Mouse (Mus musculus): ENCODE results near the gene Timm17b. TPM values are rescaled to one million over a fixed set of nuclear protein-coding genes. Genes with fewer than 3 reads are reported as not detected.

The Timm17b gene
- polyA plus RNA-seq (2015; fragmentation: Nextera tagmentation; extraction: Ambion mirVana): 130 and 143 TPM in 2 replicates

DNA sequence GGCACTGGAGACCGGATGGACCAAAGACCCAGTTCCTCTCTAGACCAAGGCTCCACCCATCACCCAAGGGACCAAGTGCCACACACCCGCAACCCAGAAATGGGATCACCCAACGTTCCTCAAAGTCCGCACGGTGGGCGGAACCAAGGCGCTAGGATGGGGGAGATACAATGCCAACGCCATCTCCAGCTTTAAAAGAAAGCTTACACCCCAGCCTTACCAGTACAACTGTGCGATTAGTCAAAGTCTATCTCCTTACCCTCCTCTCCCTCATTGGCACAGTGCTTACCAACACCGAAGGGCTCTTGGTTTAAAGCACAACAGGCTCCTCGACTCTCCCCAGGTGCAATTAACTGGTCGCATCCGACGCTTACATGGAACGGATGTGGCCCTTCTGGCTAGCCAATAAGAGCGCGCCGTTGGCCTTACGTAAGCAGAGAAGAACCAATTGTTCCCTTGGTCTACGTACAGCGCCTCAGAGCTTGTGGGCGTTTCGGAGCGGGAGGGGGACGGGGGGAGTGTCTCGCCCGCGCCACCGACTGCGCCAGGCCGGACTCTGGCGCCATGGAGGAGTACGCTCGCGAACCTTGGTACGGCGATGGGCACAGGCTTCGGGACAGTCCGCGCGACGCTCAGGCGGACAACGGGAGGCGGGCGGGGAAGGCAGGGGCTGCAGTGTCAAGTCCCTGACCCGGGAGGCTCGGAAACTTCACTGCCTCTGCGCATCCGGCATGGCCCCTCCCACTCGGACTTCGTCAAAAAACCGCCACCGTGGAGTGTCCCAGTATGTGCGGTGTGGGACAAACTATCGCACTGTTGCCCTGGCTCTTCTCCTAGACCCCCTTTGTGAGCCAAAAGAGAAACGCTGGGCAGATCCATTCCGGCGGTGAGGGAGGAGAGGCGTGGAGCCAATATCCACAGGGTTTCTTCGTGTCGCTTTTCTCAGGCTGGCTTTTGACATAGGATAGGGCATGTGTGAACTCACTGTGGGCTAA lies at the start of gene Timm17b, which contains the start of gene Pqbp1:
Gene Timm17b (plus strand): TSS at position 478 of the 995 bp plus-strand sequence.
Gene Pqbp1 (minus strand): TSS at position 390 of the 995 bp plus-strand sequence.
- Histone ChIP-seq H3K27ac (replicated peaks) (peak within 1 kb of the TSS; percentile 82), H3K4me2 (peak within 1 kb of the TSS; percentile 71), H3K4me1 (peaks cover 10% of the 10 kb centered on the region), H3K4me3 (peak within 1 kb of the TSS; percentile 67), H3K36me3 (peaks cover 27% of the 10 kb centered on the region), H3K9me3 (no peaks in the 10 kb centered on the region), H3K27me3 (replicated peaks) (no peaks in the 10 kb centered on the region), H3K9ac (peak within 1 kb of the TSS; percentile 82)
- WGBS: 7% methylated on average over 62 of the region's 62 CpGs
- peak; percentile 98 for ATAC-seq (ENCODE audit: extremely low read depth, insufficient number of reproducible peaks, low FRiP score, low TSS enrichment)

DNA sequence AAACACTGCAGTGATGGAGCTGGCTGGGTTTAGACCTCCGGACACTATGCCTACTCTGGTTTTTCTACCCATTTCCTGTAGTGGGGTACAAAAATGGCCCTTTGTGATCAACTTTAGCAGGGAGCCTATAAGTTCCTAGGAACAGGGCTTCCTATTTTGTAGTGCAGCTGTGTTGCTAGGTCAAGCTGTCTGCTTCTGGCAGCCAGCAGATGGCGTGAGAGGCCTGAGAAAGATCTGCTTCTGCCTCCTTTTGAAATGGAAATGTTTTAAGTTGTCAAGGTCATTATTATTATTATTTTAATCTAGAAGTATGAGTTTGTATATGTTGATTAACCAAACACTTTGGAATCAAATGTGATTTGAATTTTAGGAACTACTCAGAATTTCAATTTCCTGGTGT lies 44.6 kb upstream of the Timm17b start:
- H3K4me1 ChIP-seq: no peaks in the 10 kb centered on the region
- WGBS: 37% methylated on average over 2 of the region's 2 CpGs
- H3K4me2 ChIP-seq: no peak overlapping the region
- H3K27ac ChIP-seq (replicated peaks): no peak overlapping the region
- ATAC-seq (ENCODE audit: extremely low read depth, insufficient number of reproducible peaks, low FRiP score, low TSS enrichment): no peak
- no peaks in the 10 kb centered on the region for H3K27me3 ChIP-seq (replicated peaks)
- no peak overlapping the region for H3K4me3 ChIP-seq
- H3K9me3 ChIP-seq: no peaks in the 10 kb centered on the region
- H3K9ac ChIP-seq: no peak overlapping the region
- peaks cover 28% of the 10 kb centered on the region for H3K36me3 ChIP-seq

DNA sequence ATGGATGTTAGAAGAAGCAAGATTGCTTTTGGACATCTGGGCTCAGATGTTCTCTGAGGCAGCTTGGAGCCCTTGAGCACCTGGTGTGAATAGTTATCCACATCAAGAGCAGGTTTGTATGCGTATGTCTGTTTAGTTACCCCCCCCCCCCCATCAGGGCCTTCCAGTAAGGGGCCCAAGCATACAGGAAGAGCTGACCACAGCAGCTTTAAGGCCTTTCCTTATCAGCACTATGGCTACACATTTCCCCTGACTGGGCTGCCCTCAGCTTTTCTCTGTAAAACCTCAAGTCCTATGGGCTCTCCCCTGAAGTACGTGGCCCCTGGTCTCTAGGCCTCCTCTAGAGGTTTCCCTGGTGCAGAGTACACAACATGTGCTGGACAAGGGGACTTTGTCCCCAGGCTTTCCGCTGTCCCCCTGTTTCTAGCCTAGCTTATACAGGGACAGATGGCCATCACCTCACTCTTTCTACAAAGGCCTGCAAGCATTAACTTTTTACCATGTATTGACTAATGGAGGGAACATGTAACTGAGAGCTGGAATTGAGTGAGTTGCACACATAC lies 39.9 kb upstream of the Timm17b start:
- no peak for ATAC-seq (ENCODE audit: extremely low read depth, insufficient number of reproducible peaks, low FRiP score, low TSS enrichment)
- Histone ChIP-seq H3K9me3 (no peaks in the 10 kb centered on the region), H3K36me3 (peaks cover 13% of the 10 kb centered on the region), H3K4me2 (no peak overlapping the region), H3K9ac (no peak overlapping the region), H3K4me3 (no peak overlapping the region), H3K4me1 (no peaks in the 10 kb centered on the region), H3K27ac (replicated peaks) (no peak overlapping the region), H3K27me3 (replicated peaks) (no peaks in the 10 kb centered on the region)
- 71% methylated on average over 3 of the region's 3 CpGs for WGBS

DNA sequence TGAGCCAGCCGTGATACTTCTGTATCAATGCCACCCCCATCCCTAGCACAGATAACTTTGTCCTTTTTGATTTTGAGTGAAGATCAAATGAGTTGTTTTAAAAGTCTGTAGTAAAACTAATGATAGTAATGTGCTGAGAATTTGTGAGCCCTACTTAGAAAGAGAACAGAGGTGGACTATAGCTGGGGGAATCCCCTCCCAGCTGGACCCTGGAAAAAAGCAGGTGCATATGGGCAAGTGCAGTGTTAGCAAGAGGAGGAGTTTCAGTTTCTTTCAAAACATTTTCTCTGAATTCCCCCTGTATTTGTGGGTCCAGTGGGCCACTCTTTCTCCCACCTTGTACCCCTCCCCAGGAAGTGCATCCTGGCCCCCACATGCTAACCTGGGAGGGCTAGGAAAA lies 36.0 kb upstream of the Timm17b start:
- no peak overlapping the region for H3K27ac ChIP-seq (replicated peaks)
- no peak overlapping the region for H3K4me2 ChIP-seq
- H3K9ac ChIP-seq: no peak overlapping the region
- 81% methylated on average over 1 of the region's 1 CpGs for WGBS
- peaks cover 11% of the 10 kb centered on the region for H3K36me3 ChIP-seq
- no peak overlapping the region for H3K4me3 ChIP-seq
- no peaks in the 10 kb centered on the region for H3K27me3 ChIP-seq (replicated peaks)
- no peak for ATAC-seq (ENCODE audit: extremely low read depth, insufficient number of reproducible peaks, low FRiP score, low TSS enrichment)
- no peaks in the 10 kb centered on the region for H3K9me3 ChIP-seq
- 0 out of 2 replicates have a peak, but pooled peaks cover 9% of the 10 kb centered on the region for H3K4me1 ChIP-seq

DNA sequence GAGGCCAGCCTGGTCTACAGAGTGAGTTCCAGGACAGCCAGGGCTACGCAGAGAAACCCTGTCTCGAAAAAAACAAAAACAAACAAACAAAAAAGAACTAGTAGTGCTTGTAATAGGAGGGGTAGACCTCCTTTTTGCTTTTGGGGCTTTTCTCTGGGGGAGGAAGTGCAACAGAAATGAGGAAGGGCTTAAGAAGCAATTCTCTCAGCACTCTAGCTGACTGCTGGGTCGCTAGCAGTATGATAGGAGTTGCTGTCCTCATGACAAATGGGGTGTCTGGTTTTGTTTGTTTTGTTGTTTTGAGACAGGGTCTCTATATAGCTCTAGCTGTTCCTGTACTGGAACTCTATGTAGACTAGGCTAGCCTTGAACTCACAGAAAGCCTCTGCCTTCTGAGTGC lies 34.6 kb upstream of the Timm17b start:
- no peak overlapping the region for H3K27ac ChIP-seq (replicated peaks)
- 78% methylated on average over 3 of the region's 3 CpGs for WGBS
- no peaks in the 10 kb centered on the region for H3K27me3 ChIP-seq (replicated peaks)
- 0 out of 2 replicates have a peak, but pooled peaks cover 9% of the 10 kb centered on the region for H3K4me1 ChIP-seq
- ATAC-seq (ENCODE audit: extremely low read depth, insufficient number of reproducible peaks, low FRiP score, low TSS enrichment): no peak
- no peak overlapping the region for H3K4me2 ChIP-seq
- no peak overlapping the region for H3K9ac ChIP-seq
- no peaks in the 10 kb centered on the region for H3K9me3 ChIP-seq
- H3K36me3 ChIP-seq: peaks cover 11% of the 10 kb centered on the region
- no peak overlapping the region for H3K4me3 ChIP-seq

DNA sequence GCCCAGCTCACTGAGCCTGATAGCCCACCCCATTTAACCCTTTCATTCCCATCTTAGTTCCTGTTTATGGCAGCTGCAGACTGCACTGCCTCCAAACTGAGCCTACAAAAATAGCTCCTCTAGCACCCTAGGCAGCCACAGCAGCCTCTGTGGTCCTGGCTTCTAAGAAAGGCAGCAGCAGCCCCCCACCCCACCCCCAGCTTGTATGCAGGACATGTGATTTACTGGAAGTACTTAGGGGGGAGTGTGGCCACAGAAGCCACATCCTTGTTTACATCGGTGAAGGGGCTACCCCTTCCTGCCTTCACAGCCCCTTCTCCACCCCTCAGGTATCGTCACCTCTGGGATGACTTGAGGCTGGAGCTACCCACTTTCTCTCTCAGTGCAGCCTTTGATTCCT lies 33.8 kb upstream of the Timm17b start:
- Histone ChIP-seq H3K4me2 (no peak overlapping the region), H3K4me1 (0 out of 2 replicates have a peak, but pooled peaks cover 9% of the 10 kb centered on the region), H3K27me3 (replicated peaks) (no peaks in the 10 kb centered on the region), H3K27ac (replicated peaks) (no peak overlapping the region), H3K4me3 (no peak overlapping the region), H3K9me3 (no peaks in the 10 kb centered on the region), H3K36me3 (peaks cover 11% of the 10 kb centered on the region), H3K9ac (no peak overlapping the region)
- 53% methylated on average over 2 of the region's 2 CpGs for WGBS
- no peak for ATAC-seq (ENCODE audit: extremely low read depth, insufficient number of reproducible peaks, low FRiP score, low TSS enrichment)

DNA sequence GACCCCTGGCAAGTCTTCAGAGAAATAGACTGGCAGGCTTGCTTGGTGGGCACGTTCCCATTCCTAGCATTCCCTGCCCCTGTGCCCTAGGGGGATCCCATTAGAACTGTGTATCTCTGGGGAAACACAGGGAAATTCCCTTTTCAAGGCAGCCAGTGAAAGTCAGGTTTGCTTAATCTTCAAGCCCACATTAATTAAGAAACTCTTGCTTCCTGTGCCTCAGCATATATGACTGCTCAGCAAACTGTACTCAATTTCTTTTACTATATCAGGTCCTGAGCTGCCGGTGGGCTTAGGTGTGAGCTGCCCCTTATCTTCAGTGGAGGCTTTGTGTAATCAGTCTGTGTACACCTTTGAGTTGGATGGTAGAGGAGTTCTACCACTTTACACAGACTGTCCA lies 33.4 kb upstream of the Timm17b start:
- no peak for ATAC-seq (ENCODE audit: extremely low read depth, insufficient number of reproducible peaks, low FRiP score, low TSS enrichment)
- H3K4me3 ChIP-seq: no peak overlapping the region
- 0 out of 2 replicates have a peak, but pooled peaks cover 9% of the 10 kb centered on the region for H3K4me1 ChIP-seq
- no peak overlapping the region for H3K9ac ChIP-seq
- H3K36me3 ChIP-seq: peaks cover 11% of the 10 kb centered on the region
- no peaks in the 10 kb centered on the region for H3K9me3 ChIP-seq
- no peak overlapping the region for H3K4me2 ChIP-seq
- H3K27me3 ChIP-seq (replicated peaks): no peaks in the 10 kb centered on the region
- WGBS: 48% methylated on average over 2 of the region's 2 CpGs
- H3K27ac ChIP-seq (replicated peaks): no peak overlapping the region

DNA sequence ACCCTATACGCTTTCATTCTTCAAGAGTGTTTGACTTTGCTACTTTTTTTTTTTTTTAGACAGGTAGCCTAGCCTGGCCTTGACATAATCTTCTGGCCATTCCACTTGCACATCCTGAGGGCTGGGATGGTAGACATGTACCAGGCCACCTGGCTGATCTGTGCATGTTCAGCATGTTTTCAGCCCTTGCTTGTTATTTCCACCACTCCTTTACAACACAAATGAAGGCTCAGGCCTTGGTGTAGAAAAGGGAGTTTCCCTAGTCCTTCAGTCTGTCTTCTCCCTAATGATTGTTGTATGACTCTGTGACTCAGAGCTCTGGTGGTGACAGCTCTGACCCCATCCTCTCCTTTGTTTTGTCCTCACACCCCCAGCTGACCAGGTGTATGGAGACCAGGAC lies 32.0 kb upstream of the Timm17b start:
- Histone ChIP-seq H3K4me3 (no peak overlapping the region), H3K36me3 (peaks cover 20% of the 10 kb centered on the region), H3K4me1 (0 out of 2 replicates have a peak, but pooled peaks cover 9% of the 10 kb centered on the region), H3K9ac (no peak overlapping the region), H3K4me2 (no peak overlapping the region), H3K27ac (replicated peaks) (no peak overlapping the region), H3K27me3 (replicated peaks) (no peaks in the 10 kb centered on the region), H3K9me3 (no peaks in the 10 kb centered on the region)
- WGBS: 89% methylated on average over 1 of the region's 1 CpGs
- no peak for ATAC-seq (ENCODE audit: extremely low read depth, insufficient number of reproducible peaks, low FRiP score, low TSS enrichment)

DNA sequence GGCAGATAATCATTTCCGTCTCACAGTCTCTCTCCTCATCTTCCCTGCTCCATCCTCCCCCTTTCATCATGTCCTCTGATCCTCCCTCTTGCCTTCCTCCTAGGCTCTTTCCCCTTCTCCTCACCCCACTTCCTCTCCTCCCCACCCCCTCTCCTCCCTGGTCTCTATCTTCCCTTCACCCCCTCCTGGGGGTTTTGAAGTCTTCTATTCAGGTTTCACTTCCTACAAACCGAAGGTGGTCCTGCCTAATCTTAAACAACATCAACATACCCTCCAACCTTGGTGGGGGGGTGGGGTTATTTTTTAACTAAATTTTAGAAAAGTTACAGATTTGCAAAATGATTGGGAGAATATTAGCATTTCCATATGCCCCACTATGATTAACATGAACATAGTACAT lies 30.7 kb upstream of the Timm17b start:
- H3K9me3 ChIP-seq: no peaks in the 10 kb centered on the region
- 52% methylated on average over 2 of the region's 2 CpGs for WGBS

DNA sequence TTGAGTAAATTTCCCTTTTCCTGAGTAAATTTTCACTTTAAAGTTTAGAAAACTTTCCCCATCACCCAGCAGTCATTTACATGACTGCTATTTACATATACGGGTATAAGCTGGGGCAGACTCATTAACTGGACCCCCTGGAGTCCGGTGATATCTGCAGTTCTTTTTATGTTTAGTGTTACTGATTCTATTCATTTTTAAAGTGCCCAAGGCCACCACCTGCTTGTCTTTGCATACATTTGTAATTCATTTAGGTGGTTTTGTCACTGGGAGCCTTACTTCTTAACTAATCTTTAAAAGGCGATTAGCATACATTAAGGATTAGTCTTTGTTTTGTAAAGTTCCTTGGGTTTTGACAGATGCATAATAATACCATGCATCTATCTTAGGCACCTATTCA lies 29.3 kb upstream of the Timm17b start:
- Histone ChIP-seq H3K4me2 (no peak overlapping the region), H3K27me3 (replicated peaks) (no peaks in the 10 kb centered on the region), H3K9me3 (no peaks in the 10 kb centered on the region), H3K27ac (replicated peaks) (no peak overlapping the region), H3K9ac (no peak overlapping the region), H3K36me3 (peaks cover 42% of the 10 kb centered on the region), H3K4me1 (0 out of 2 replicates have a peak, but pooled peaks cover 9% of the 10 kb centered on the region), H3K4me3 (no peak overlapping the region)
- no peak for ATAC-seq (ENCODE audit: extremely low read depth, insufficient number of reproducible peaks, low FRiP score, low TSS enrichment)
- WGBS: 41% methylated on average over 3 of the region's 3 CpGs

More for the DNA sequence above, 30.7 kb upstream of the Timm17b start:
- no peak overlapping the region for H3K9ac ChIP-seq
- no peak overlapping the region for H3K4me2 ChIP-seq
- no peak overlapping the region for H3K4me3 ChIP-seq
- peaks cover 30% of the 10 kb centered on the region for H3K36me3 ChIP-seq
- no peaks in the 10 kb centered on the region for H3K27me3 ChIP-seq (replicated peaks)
- 0 out of 2 replicates have a peak, but pooled peaks cover 9% of the 10 kb centered on the region for H3K4me1 ChIP-seq
- no peak overlapping the region for H3K27ac ChIP-seq (replicated peaks)
- no peak for ATAC-seq (ENCODE audit: extremely low read depth, insufficient number of reproducible peaks, low FRiP score, low TSS enrichment)

DNA sequence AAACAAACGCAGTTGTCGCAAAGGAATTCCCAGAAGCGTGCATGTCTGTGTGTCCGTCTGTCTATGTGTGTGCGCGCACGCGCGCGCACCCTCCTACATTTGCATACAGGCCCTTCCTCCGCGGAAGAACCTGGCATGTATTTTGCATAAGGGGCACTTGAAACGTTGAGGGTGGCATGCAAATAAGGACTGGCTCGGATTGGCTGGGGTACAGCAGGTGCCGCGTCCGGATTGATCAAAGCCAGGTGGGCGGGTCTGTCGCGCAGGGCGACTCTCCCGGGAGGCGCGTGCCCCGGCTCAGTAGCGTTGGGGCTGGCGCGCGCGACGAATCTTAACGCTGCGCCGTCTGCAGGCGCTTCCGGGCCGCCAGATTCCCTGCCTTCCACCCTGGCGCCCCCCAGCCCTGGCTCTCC lies 21.1 kb upstream of the Timm17b start, which contains the start of gene Pim2:
Gene Pim2 (plus strand): TSS at position 256 of the 413 bp plus-strand sequence.
- peak; percentile 44; the same call in 1 of the 2 replicates for ATAC-seq (ENCODE audit: extremely low read depth, insufficient number of reproducible peaks, low FRiP score, low TSS enrichment)
- Histone ChIP-seq H3K9ac (peak within 1 kb of the TSS; percentile 75), H3K9me3 (no peaks in the 10 kb centered on the region), H3K4me2 (peak within 1 kb of the TSS; percentile 81), H3K27me3 (replicated peaks) (no peaks in the 10 kb centered on the region), H3K4me1 (peaks cover 13% of the 10 kb centered on the region; the same call in 1 of the 2 replicates), H3K27ac (replicated peaks) (no peak within 1 kb of the TSS), H3K4me3 (peak within 1 kb of the TSS; percentile 54), H3K36me3 (peaks cover 28% of the 10 kb centered on the region)
- WGBS: 6% methylated on average over 37 of the region's 38 CpGs

Data from heart, embryonic 13.5 days (tissue).